Mouse (Mus musculus): ENCODE measurements at regions not wholly inside any gene's neighbourhood (a gene's known extent, or its start where the extent isn't known, plus 50 kb on each side); places are given as distances from the start of the nearest gene placed in this dataset.
"Not testable (repeated sequence)": the region's sequence is repeated elsewhere in the genome, so short reads cannot be mapped to it uniquely, and the experiment has no call there.

- no peak for DNase-seq
Measured at GRCm38 (mm10) chr6:6496789-6497188, 81.7 kb downstream of the Sem1 start.

- no peak for DNase-seq
Measured at GRCm38 (mm10) chr6:6496336-6496735, 82.1 kb downstream of the Sem1 start.

DNA sequence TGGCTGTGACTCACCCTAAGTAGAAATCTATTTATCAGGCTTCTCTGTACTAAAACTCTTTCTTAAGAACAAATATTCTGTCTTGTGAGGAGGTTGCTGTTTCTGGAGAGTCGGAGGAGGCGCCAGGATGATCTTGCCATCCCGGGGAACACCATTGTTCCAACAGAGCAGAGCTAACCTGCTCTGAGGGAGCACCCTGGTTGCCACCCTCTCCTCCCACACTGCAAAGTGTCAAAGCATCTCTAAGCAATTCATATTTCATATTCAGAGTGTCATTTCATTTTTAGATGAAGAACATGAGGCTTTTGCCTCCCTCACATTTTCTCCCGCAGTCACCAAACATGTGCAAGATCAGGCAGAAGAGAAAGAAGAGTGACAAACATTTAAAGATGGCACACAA, 90.3 kb downstream of the Sem1 start:
- DNase-seq, result no peak

DNA sequence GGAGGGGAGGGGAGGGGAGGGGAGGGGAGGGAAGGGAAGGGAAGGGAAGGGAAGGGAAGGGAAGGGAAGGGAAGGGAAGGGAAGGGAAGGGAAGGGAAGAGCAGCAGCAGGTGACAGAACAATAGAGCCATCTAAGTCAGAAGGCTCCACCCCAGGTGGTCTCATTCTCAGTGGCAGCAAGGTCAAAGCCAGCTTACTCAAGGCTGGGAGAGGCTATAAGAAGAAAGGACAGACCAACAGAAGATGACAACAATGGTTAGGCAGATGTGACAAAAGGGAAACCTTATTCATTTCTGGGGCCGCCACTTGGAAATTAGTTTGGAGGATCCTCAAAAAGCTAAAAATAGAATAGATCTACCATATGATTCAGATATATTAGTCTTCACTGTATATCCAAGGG, 96.9 kb downstream of the Sem1 start:
- DNase-seq, result not testable (repeated sequence)

DNA sequence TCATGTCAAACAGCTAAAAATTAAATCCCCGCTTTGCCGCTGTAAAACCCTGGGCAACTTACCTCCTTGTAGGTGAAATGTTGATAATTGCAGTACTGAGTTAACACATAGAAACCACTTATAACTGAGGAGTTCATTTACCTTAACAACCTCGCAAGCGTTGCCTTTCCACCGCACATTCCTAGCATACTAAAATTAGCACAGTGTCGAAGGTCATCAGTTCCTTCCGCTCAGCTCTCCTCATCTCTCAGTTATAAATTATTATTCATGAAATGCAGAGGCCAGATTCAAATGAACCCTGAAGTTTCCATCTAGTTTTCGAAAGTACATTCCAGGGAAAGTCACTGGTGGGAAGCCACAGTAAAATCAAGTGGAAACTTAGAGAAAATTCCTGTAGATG, 108.1 kb downstream of the Sem1 start:
- DNase-seq, result peak; percentile 26

GRCm38 (mm10) chr6:6467526-6467925, 110.9 kb downstream of the Sem1 start:
- DNase-seq, result no peak

DNA sequence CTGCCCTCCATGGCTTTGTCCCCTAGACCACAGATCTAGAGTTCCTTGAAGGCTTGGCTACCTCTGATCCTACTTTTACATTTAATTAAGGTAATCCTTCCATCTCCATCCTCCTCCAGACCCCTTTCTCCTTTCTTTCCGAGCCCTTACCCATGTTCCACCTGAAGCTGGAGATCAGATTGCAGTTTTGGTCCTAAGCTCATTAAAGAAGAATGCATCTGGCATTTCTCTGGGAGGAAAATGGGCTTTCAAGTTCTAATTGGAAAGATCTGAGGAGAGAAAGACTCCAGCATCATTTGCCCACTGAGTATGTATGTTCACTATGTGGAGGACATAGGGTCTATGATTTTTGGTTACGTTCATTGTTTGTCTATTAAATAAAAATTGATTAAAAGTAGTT, 112.2 kb downstream of the Sem1 start:
- no peak for DNase-seq

DNA sequence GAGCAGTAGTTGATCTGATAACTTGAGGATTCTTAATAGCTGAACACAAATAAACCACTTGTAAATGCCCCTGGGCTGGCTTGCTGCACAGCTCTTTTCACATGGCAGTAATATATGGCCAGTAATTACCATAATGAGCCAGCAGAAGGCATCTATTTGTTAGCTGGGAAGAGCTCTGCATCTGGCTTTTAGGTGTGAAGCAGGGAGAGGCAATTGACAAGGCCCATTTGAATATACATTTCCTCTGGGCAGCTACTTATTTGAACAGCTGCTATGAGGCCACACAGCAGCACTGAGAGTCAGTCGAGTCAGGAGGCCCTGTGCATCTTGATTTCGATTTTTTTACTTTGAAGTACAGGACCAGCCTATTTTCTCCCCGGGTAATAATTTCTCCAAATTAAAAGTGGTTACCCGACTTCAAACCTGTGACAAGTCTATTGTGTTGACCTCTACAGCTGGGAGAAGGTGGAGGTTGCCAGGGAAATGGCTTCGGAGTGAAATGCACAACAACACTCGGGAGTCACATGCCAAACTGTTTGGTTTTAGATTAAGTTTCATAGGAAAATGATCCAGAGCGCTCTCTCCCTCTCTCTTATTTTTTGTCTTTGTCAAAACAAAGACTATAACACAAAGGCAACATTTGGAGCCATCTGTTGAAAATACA, 114.5 kb downstream of the Sem1 start:
- DNase-seq, result no peak

DNA sequence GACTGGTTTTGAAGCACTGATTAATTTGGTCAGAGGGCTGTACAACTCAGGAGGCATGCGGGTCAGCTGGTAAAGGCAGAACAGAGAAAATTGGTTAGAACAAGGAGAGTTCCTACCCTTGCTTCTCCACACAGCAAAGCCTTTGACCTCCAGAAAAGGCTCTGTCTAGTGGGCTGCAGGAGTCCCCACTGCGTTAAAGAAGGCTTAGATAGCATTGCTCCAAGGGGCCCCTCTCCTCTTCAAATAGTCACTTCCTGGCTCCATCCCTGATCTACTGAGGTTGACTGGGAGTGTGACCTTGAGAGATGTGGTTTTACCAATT, 118.6 kb downstream of the Sem1 start:
- DNase-seq, result no peak

DNA sequence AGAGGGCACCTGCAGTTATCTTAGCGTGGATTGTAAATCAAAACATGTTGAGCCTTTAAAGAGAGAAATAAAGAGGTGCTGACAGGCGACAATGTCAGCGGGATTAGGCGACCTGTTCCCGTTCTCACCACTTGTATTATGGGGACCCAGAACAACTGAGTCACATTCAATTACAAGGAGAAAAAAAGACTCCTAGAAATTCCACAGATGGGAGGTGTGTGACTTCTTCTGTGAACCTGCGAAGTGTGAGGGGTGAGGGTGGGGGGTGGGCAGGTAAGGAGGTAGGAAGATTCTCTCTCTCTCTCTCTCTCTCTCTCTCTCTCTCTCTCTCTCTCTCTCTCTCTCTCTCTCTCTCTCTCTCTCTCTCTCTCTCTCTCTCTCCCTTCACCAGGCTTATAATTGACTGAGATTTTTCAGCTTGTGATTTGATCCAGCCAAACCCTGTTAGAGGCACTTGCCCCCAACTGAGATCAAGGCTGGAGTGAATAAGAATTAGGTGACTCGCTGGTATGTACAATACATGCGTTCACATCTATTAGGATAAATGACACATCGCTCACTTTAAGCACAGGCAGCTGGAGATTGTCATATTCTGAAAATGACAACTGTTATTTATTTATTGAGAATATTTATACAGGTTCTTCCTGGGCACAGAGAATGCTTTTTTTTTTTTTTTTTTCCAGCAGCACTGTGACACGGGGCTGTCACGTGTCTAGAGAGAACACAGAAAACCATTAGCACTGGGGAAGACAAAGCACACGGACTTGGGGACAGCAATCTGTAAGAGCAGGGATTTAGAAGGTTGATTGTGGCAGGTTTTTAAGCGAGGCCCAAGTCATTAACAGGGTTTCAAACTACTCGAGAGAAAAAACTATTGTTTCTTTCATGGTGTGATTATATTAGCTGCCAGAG, 119.2 kb downstream of the Sem1 start:
- no peak for DNase-seq

DNA sequence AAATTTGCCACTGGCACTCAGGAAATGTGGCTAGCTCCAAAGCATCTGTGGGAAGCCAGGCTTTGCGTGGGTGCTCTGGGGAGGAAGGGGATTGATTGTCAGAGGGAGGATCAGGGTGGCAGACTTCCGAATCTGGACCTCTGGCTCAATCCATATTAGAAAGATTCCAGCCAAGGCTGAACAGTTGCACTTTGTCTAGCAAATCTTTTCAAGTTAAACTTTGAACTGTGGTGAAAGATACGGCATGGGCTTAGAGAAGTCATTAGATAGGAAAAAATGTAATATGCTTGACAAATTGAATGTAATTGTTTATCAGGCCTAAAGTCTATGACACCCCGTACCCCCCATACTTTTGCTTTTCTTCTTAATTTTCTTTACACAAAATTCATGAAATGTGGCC, 120.7 kb downstream of the Sem1 start:
- DNase-seq, result no peak

DNA sequence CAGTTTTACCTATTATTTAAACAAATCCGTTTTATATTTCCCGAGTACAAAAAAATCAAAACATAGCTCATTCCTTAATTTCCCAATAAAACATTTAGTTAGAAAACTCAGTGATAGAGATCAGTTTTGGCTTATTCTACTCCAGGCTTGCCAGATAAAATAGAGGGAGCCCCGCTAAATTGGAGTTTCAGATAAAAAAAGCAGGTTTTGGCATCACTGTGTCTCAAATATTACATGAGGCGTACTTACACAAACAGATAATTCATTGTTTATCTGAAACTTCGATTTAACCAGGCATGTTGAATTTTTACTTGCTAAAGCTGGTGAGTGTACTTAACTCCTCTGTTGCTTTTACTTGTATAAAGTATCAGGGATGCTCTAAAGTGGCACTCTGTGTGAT, 121.5 kb downstream of the Sem1 start:
- DNase-seq, result no peak

- no peak for DNase-seq
Measured at GRCm38 (mm10) chr6:6455566-6455965, 122.9 kb downstream of the Sem1 start.

DNA sequence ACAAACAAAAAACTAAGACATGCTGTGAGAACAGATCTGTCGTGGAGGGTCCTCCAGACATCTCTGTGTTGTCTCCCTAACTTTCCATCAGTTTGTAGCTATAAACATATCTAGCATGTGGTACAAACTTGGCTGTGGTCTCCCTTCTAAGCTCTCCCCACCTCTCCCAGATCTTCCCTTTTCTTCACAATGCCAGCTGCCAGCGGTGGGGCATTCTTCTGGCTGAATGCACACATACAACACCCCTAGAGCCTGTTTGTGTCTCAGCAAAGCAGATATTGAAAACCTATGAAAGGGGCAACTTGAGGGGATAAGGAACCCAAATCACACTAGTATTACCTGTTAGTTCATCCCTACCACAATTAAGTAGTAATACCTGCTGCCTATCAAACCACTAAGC, 124.1 kb downstream of the Sem1 start:
- DNase-seq, result no peak

GRCm38 (mm10) chr6:6434855-6435254, 143.6 kb downstream of the Sem1 start:
- no peak for DNase-seq

- DNase-seq, result no peak
Measured at GRCm38 (mm10) chr6:6434261-6434802, 144.1 kb downstream of the Sem1 start.

- no peak for DNase-seq
Measured at GRCm38 (mm10) chr6:6433179-6433578, 145.3 kb downstream of the Sem1 start.

GRCm38 (mm10) chr6:6414654-6415610, 163.5 kb downstream of the Sem1 start:
- DNase-seq, result no peak

DNA sequence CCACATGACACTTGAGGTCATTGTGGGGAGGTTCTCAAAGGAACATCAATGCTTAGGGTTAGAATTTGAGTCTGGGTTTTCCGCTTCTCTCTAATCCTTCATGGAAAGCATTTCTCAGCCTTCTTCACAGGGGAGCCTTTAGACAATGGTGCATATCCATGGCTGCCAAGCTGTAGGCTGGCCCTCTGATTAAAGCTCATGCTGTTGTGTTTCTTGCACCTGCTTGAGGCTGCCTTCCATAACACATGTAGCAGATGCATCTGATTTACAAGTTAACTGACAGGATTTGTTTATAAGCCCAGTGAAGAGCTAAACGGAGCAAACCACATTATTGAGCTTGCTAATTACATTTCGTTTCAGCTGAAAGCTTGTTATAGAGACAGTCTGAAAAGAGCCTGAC, 180.5 kb downstream of the Sem1 start:
- DNase-seq, result no peak

DNA sequence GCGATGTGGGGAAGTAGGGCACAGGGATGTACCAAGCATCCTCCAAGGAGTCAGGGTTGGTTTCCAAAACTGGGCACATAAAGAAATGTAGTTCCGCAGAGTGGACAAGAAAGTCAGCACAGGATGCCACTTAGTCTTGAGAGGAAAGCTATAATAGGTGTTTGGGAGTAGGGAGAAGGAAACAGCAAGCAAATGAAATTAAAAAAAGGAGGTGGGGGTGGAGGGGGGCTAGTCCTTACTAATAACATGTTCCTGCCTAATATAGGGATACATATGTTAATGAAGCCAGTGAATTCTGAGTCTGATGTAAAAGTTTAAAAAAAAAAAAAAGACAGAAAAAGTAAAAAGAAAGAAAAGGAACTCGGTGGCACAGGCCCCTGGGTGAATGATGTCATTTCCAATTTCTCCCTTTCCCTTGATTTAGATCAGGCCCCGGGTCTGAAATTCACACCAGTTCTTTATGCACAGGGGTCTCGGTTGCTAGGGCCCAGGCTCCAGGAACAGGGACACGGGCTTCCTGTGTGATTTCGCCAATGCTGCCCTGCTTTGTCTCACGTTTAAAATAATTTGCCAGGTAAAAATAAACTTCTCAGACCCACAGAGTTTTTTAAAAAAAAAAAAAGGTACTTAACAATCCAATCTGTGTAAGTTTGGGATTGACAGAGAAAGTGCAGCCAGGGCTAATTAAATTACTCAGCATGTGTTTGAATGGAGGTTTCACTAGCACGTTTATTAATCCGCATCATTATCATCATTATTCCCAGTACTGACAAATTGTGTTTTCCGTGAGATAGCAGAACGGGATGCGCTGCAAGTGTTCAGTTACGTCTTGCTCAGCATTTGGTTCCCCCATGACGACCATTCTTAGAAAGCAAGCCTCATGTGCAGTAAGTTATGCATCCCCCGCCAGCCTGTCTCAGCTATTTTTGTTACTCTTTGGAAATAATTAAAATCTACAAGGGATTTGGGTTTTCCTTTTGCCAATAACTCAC, 172.8 kb upstream of the Slc25a13 start:
- DNase-seq, result no peak

DNA sequence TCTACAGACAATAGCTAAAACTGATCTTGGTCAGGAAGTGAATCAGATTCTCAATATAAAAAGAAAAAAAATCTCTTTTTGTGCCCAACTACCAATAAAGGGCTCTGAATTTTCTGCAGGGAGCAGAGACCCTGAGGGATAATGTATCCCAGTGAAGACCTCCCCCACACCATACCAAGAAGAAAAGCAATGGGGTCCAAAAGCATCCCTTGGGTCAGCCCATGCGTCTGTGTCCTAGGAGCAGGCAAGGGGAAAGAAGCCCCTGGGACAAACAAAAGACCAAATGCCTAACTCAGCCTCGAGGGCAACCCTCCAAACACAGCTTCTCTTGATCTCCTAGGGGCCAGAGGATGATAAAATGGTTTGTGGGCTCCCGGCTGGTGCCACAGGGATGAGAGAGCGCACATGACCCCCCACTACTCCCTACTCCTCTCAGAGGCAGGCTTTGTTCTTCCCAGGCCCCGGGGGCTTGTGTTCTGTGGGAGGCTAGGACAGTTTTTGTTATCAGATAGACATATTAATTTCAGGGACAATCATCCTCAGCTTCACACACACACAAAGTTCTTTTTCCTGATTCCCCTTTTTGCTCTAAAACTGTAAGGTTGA, 172.0 kb upstream of the Slc25a13 start:
- no peak for DNase-seq
